Mouse (Mus musculus): ENCODE data around the gene Aup1. TPM values are rescaled to one million over a fixed set of nuclear protein-coding genes. Genes with fewer than 3 reads are reported as not detected.
A peak's percentile ranks its signal among the peaks of the same experiment; 100 is the strongest.

The Aup1 gene
- total and polyA plus RNA-seq, 3 experiments, result 259 to 500 TPM; not detected in 1

DNA sequence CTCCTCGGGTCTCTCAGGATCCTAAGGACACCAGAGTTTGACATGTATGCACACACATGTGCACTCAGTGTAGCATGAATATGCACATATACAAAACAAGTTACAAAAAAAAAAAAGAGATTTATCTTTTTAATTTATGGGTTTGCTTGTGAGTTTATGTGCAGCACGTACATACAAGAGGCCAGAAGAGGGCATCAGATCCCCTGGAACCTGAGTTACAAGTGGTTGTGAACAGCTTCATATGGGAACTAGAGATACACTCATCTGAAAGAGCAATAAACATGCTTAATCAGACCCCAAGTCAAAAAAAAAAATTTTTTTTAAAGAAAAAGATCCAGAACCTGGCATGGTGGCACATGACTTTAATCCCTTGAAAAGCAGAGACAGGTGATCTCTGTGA is 20.7 kb downstream of the Aup1 start:
- Histone ChIP-seq H3K36me3 (ENCODE audit: control insufficient read depth in 1 of 2, insufficient read depth in 2 of 2, low read length in 2 of 2) (peaks cover 0 to 9% of the 10 kb centered on the region in 2 experiments; a peak in 2 of 4 replicates), H3K27me3 (ENCODE audit: control insufficient read depth in 1 of 2, insufficient read depth in 2 of 2, low read length in 2 of 2) (no peaks in the 10 kb centered on the region), H3K4me3 (ENCODE audit: control insufficient read depth in 1 of 2, insufficient read depth in 1 of 2, low read depth in 2 of 2, low read length in 2 of 2) (no peak overlapping the region), H3K4me1 (ENCODE audit: control insufficient read depth in 1 of 2, insufficient read depth in 2 of 2, low read length in 2 of 2) (peaks cover 0 to 13% of the 10 kb centered on the region in 2 experiments; a peak in 2 of 4 replicates), H3K79me2 (ENCODE audit: control insufficient read depth, insufficient read depth, low read length, poor library complexity) (peaks cover 11% of the 10 kb centered on the region), H3K9ac (ENCODE audit: control insufficient read depth, low read depth, low read length, poor library complexity, severe bottlenecking) (no peak overlapping the region), H3K27ac (ENCODE audit: control insufficient read depth, low read depth, low read length) (no peak overlapping the region), H3K9me3 (replicated peaks; ENCODE audit: insufficient read depth, low read length) (no peaks in the 10 kb centered on the region)
- TF ChIP-seq CTCF (IDR thresholded peaks at IDR 0.05 in 2 of 3, conservative IDR thresholded peaks at IDR 0.05 in 1 of 3; ENCODE audit: control insufficient read depth in 1 of 3, insufficient read depth in 1 of 3, low read depth in 2 of 3, low read length in 3 of 3, poor library complexity in 1 of 3, severe bottlenecking in 1 of 3) (peak; percentile 26 to 65 (median 44); a peak in 5 of 6 replicates), SMC3 (IDR thresholded peaks at IDR 0.05; ENCODE audit: low read depth, low read length) (peak; percentile 62), POLR2AphosphoS5 (IDR thresholded peaks at IDR 0.05; ENCODE audit: borderline replicate concordance, low read depth, low read length) (no peak), MXI1 (IDR thresholded peaks at IDR 0.05; ENCODE audit: low read depth, low read length) (no peak), GATA1 (IDR thresholded peaks at IDR 0.05; ENCODE audit: low read depth, low read length) (0 out of 2 replicates have a peak, but pooled peaks have one; percentile 32), ZC3H11A (IDR thresholded peaks at IDR 0.05; ENCODE audit: low read depth, low read length) (peak; percentile 36; the same call in 1 of the 2 replicates), ZNF384 (IDR thresholded peaks at IDR 0.05; ENCODE audit: low read depth, low read length) (peak; percentile 85), RAD21 (IDR thresholded peaks at IDR 0.05; ENCODE audit: low read depth, low read length) (peak; percentile 58)
- DNase-seq (ENCODE audit: low read depth, low spot score), result peak; percentile 73

DNA sequence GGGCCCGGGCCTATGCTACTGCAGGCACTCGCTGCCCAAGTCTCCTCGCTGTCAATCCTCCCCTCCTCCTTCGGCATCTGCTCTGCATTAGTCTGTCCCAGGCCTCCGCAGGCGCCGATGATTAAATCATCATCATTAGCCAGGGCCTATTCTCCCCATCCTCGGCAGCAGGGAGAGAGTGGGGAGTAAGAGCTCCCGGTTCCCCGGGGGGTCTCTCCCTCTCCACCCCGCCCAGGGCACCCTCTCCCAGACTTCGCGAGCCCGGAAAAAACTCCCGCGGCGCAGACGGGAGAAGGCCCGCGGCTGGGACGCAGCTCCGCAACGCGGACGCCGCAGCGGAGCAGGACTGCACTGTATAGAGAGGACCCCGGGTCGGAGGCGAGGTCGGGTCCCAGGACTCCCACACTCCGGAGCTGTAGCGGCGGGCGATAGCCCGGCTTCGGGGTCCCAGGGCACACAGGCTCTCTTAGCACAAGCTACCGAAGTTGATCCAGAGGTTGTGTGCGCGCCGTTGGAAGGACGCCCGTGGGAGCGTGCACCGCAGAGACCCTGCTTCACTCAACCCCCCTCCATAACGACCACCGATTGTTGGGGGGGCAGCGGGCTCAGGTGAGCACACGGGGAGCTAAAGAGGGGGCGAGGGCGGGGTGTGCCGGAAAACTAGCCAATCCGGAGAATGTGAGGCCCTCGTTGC is 23.5 kb downstream of the Aup1 start, which contains the start of gene Pcgf1:
Gene Pcgf1 (plus strand): TSS at position 240 of the 694 bp plus-strand sequence.
- TF ChIP-seq ZMIZ1 (IDR thresholded peaks at IDR 0.05; ENCODE audit: low read depth, low read length), result no peak; the same call in 1 of the 2 replicates
- 0 out of 2 replicates have a peak, but pooled peaks have one; percentile 43 for TF ChIP-seq HCFC1 (IDR thresholded peaks at IDR 0.05; ENCODE audit: low read depth, low read length)
- TF ChIP-seq NRF1 (IDR thresholded peaks at IDR 0.05; ENCODE audit: insufficient read depth, low read depth, low read length, poor library complexity, severe bottlenecking), result peak; percentile 25; the same call in 1 of the 2 replicates
- TF ChIP-seq MAX (IDR thresholded peaks at IDR 0.05; ENCODE audit: low read length), result no peak
- TF ChIP-seq ETS1 (IDR thresholded peaks at IDR 0.05; ENCODE audit: low read depth, low read length), result no peak
- TF ChIP-seq MXI1 (IDR thresholded peaks at IDR 0.05; ENCODE audit: low read depth, low read length), result peak; percentile 34; the same call in 1 of the 2 replicates
- no peak for TF ChIP-seq EP300 (IDR thresholded peaks at IDR 0.05; ENCODE audit: low read depth in 1 of 2, low read length in 2 of 2)
- TF ChIP-seq E2F4 (IDR thresholded peaks at IDR 0.05; ENCODE audit: borderline replicate concordance, low read depth, low read length), result no peak
- peak; percentile 78; the same call in 1 of the 2 replicates for TF ChIP-seq UBTF (IDR thresholded peaks at IDR 0.05; ENCODE audit: borderline replicate concordance, insufficient read depth, low read depth, low read length)
- no peaks in the 10 kb centered on the region for H3K27me3 ChIP-seq (ENCODE audit: control insufficient read depth in 1 of 2, insufficient read depth in 2 of 2, low read length in 2 of 2)
- H3K27ac ChIP-seq (ENCODE audit: control insufficient read depth, low read depth, low read length), result peak within 1 kb of the TSS; percentile 89
- H3K4me3 ChIP-seq (ENCODE audit: control insufficient read depth in 1 of 2, insufficient read depth in 1 of 2, low read depth in 2 of 2, low read length in 2 of 2), result peak within 1 kb of the TSS; percentile 78 to 88
- DNase-seq (ENCODE audit: low read depth, low spot score), result peak; percentile 57
- no peaks in the 10 kb centered on the region for H3K9me3 ChIP-seq (replicated peaks; ENCODE audit: insufficient read depth, low read length)
- H3K79me2 ChIP-seq (ENCODE audit: control insufficient read depth, insufficient read depth, low read length, poor library complexity), result peaks cover 11% of the 10 kb centered on the region
- peaks cover 0 to 13% of the 10 kb centered on the region in 2 experiments; a peak in 2 of 4 replicates for H3K4me1 ChIP-seq (ENCODE audit: control insufficient read depth in 1 of 2, insufficient read depth in 2 of 2, low read length in 2 of 2)
- H3K9ac ChIP-seq (ENCODE audit: control insufficient read depth, low read depth, low read length, poor library complexity, severe bottlenecking), result peak within 1 kb of the TSS; percentile 96
- peaks cover 0 to 9% of the 10 kb centered on the region in 2 experiments; a peak in 2 of 4 replicates for H3K36me3 ChIP-seq (ENCODE audit: control insufficient read depth in 1 of 2, insufficient read depth in 2 of 2, low read length in 2 of 2)
